Mouse (Mus musculus) MEL (cell line): ENCODE results near the gene Mcu.

Experiments
- CTCF ChIP-seq, 3 experiments: IDR thresholded peaks in 2 of 3; conservative IDR thresholded peaks in 1 of 3; 2 replicates each; pipeline ENCODE4 v1.5.1; 2011 to 2012; ENCODE audit warnings: low read length in 3 of 3, low read depth in 2 of 3, mild to moderate bottlenecking in 2 of 3, improper control_type of control experiment in 1 of 3, inconsistent platforms in 1 of 3, mixed read lengths in 1 of 3, moderate library complexity in 1 of 3; ENCODE audit not compliant: control insufficient read depth in 1 of 3, insufficient read depth in 1 of 3, poor library complexity in 1 of 3, severe bottlenecking in 1 of 3
- E2F4 ChIP-seq: IDR thresholded peaks from 2 replicates; pipeline ENCODE4 v1.6.1; 2011; ENCODE audit warnings: low read depth, low read length, improper control_type of control experiment, borderline replicate concordance
- JUND ChIP-seq: IDR thresholded peaks from 2 replicates; pipeline ENCODE4 v1.6.1; 2011; ENCODE audit warnings: low read depth, mild to moderate bottlenecking, improper control_type of control experiment, low read length
- MAZ ChIP-seq: IDR thresholded peaks from 2 replicates; pipeline ENCODE4 v1.6.1; 2012; ENCODE audit warnings: low read depth, mild to moderate bottlenecking, inconsistent platforms, low read length, improper control_type of control experiment
- UBTF ChIP-seq: IDR thresholded peaks from 2 replicates; pipeline ENCODE4 v1.6.1; 2012; ENCODE audit warnings: low read depth, mild to moderate bottlenecking, inconsistent platforms, low read length, improper control_type of control experiment, moderate library complexity, borderline replicate concordance; ENCODE audit not compliant: insufficient read depth

DNA sequence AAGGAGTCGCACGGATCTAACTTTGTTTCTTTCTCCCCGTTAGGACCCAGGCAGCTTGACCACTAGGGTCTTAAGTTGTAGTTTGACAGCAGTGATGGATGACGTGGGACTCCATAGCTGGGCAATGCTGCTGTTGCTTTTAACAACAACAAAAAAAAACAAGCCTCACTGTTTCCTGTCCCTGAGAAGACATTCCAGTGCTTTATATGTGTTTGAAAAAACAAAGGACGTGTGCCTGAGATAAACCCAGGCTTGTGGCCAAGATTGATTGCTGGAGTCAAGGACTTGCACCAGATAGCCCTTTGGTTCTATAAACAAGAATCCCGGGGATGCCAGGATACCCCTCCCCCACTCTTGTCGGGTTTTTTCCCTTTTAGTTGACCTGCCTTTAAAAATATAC is 173.3 kb downstream of the Mcu start:
- TF ChIP-seq UBTF (no peak), E2F4 (no peak), CTCF (IDR thresholded peaks at IDR 0.05 in 2 of 3, conservative IDR thresholded peaks at IDR 0.05 in 1 of 3; ENCODE audit: control insufficient read depth in 1 of 3, insufficient read depth in 1 of 3, low read depth in 2 of 3, low read length in 3 of 3, poor library complexity in 1 of 3, severe bottlenecking in 1 of 3) (no peak), MAZ (no peak), JUND (no peak)
